Mouse (Mus musculus) liver, embryonic 16.5 days (tissue): ENCODE data around the gene Runx2. TPM values are rescaled to one million over a fixed set of nuclear protein-coding genes. Genes with fewer than 3 reads are reported as not detected.

ENCODE experiments used
- ATAC-seq: fragments of 200-750 bp; cut with Nextera tagmentation; 2 replicates; pipeline ENCODE4 v1.8.0; 2017; ENCODE audit warnings: low read depth, mild to moderate bottlenecking, moderate number of reproducible peaks, moderate library complexity
- H3K27ac ChIP-seq: fragments of 300-500 bp; sonication (generic); 2 replicates; pipeline ENCODE4 v1.5.1; 2014; ENCODE audit warnings: mild to moderate bottlenecking, low read length
- H3K27me3 ChIP-seq: fragments of 300-500 bp; sonication (generic); 2 replicates; pipeline ENCODE4 v1.6.1; 2014; ENCODE audit warnings: low read depth, low read length, mixed read lengths; ENCODE audit not compliant: control insufficient read depth, insufficient read depth
- H3K36me3 ChIP-seq: fragments of 300-500 bp; sonication (generic); 2 replicates; pipeline ENCODE4 v1.6.1; 2014; ENCODE audit warnings: mild to moderate bottlenecking; ENCODE audit not compliant: control insufficient read depth, insufficient read depth
- H3K4me1 ChIP-seq: fragments of 300-500 bp; sonication (generic); 2 replicates; pipeline ENCODE4 v1.6.1; 2014; ENCODE audit warnings: low read depth, low read length, mixed read lengths; ENCODE audit not compliant: control insufficient read depth
- H3K4me2 ChIP-seq: fragments of 300-500 bp; sonication (generic); 2 replicates; pipeline ENCODE4 v1.6.1; 2014; ENCODE audit warnings: low read depth, low read length, mixed read lengths
- H3K4me3 ChIP-seq: fragments of 300-500 bp; sonication (generic); 2 replicates; pipeline ENCODE4 v1.5.1; 2014; ENCODE audit warnings: low read depth, mild to moderate bottlenecking, low read length
- H3K9ac ChIP-seq: fragments of 300-500 bp; sonication (generic); 2 replicates; pipeline ENCODE4 v1.6.1; 2014; ENCODE audit warnings: low read depth, low read length
- H3K9me3 ChIP-seq: fragments of 300-500 bp; sonication (generic); replicated peaks from 2 replicates; pipeline ENCODE4 v1.6.1; 2016; ENCODE audit warnings: low read length; ENCODE audit not compliant: control insufficient read depth
- WGBS: fragments of 180-500 bp; shearing (Covaris S2); extraction: QIAGEN DNeasy Blood & Tissue Kit; methylation state at CpG from one replicate; pipeline ENCODE4 v1.1.7; 2014; ENCODE audit not compliant: insufficient replicate concordance; 5-methylcytosine and 5-hydroxymethylcytosine counted together
- polyA plus RNA-seq: library from polyadenylated mRNA; unstranded; fragments of >200 nt; fragmentation: Nextera tagmentation; extraction: Ambion mirVana; gene quantifications from 2 replicates; pipeline ENCODE4 v1.2.1, GENCODE M21; 2015

Gene Runx2
- polyA plus RNA-seq, 1 experiment from 2014 or later, result 0.64 TPM

- no peak for ATAC-seq
These were observed 312.4 kb downstream of the Runx2 start for GRCm38 (mm10) chr17:44502176-44502575.

GRCm38 (mm10) chr17:44500306-44500899 lies 314.2 kb downstream of the Runx2 start:
- Histone ChIP-seq H3K4me2 (no peak overlapping the region), H3K9ac (no peak overlapping the region), H3K4me3 (no peak overlapping the region), H3K36me3 (no peaks in the 10 kb centered on the region), H3K27me3 (no peaks in the 10 kb centered on the region), H3K27ac (no peak overlapping the region), H3K9me3 (no peaks in the 10 kb centered on the region), H3K4me1 (no peaks in the 10 kb centered on the region)
- ATAC-seq, result no peak
- WGBS, result 69% methylated on average over 11 of the region's 11 CpGs

More at GRCm38 (mm10) chr17:44502176-44502575, 312.4 kb downstream of the Runx2 start:
- H3K9me3 ChIP-seq, result no peaks in the 10 kb centered on the region
- H3K36me3 ChIP-seq, result no peaks in the 10 kb centered on the region
- no peak overlapping the region for H3K9ac ChIP-seq
- no peaks in the 10 kb centered on the region for H3K27me3 ChIP-seq
- H3K27ac ChIP-seq, result no peak overlapping the region
- H3K4me1 ChIP-seq, result no peaks in the 10 kb centered on the region
- no peak overlapping the region for H3K4me3 ChIP-seq
- no peak overlapping the region for H3K4me2 ChIP-seq
- 80% methylated on average over 5 of the region's 5 CpGs for WGBS

- H3K9me3 ChIP-seq, result no peaks in the 10 kb centered on the region
- no peak for ATAC-seq
- no peak overlapping the region for H3K4me3 ChIP-seq
- no peaks in the 10 kb centered on the region for H3K4me1 ChIP-seq
- no peak overlapping the region for H3K4me2 ChIP-seq
- H3K36me3 ChIP-seq, result no peaks in the 10 kb centered on the region
- no peak overlapping the region for H3K27ac ChIP-seq
- H3K27me3 ChIP-seq, result no peaks in the 10 kb centered on the region
- WGBS, result 40% methylated on average over 11 of the region's 11 CpGs
- H3K9ac ChIP-seq, result no peak overlapping the region
These were observed 324.3 kb downstream of the Runx2 start for GRCm38 (mm10) chr17:44490164-44490794.

GRCm38 (mm10) chr17:44489346-44489745 lies 325.3 kb downstream of the Runx2 start:
- H3K27me3 ChIP-seq, result no peaks in the 10 kb centered on the region
- no peaks in the 10 kb centered on the region for H3K36me3 ChIP-seq
- no peak overlapping the region for H3K4me3 ChIP-seq
- no peak overlapping the region for H3K9ac ChIP-seq
- H3K27ac ChIP-seq, result no peak overlapping the region
- no peaks in the 10 kb centered on the region for H3K4me1 ChIP-seq
- 67% methylated on average over 6 of the region's 6 CpGs for WGBS
- no peak for ATAC-seq
- no peak overlapping the region for H3K4me2 ChIP-seq
- H3K9me3 ChIP-seq, result no peaks in the 10 kb centered on the region

GRCm38 (mm10) chr17:44487514-44488244 lies 326.9 kb downstream of the Runx2 start:
- WGBS, result 70% methylated on average over 10 of the region's 10 CpGs
- no peaks in the 10 kb centered on the region for H3K27me3 ChIP-seq
- H3K27ac ChIP-seq, result no peak overlapping the region
- no peak overlapping the region for H3K4me2 ChIP-seq
- ATAC-seq, result no peak
- no peaks in the 10 kb centered on the region for H3K9me3 ChIP-seq
- no peaks in the 10 kb centered on the region for H3K36me3 ChIP-seq
- H3K9ac ChIP-seq, result no peak overlapping the region
- H3K4me1 ChIP-seq, result no peaks in the 10 kb centered on the region
- no peak overlapping the region for H3K4me3 ChIP-seq

- Histone ChIP-seq H3K27me3 (no peaks in the 10 kb centered on the region), H3K9me3 (no peaks in the 10 kb centered on the region), H3K36me3 (no peaks in the 10 kb centered on the region), H3K27ac (no peak overlapping the region), H3K9ac (no peak overlapping the region), H3K4me3 (no peak overlapping the region), H3K4me1 (no peaks in the 10 kb centered on the region), H3K4me2 (no peak overlapping the region)
- 66% methylated on average over 5 of the region's 5 CpGs for WGBS
- ATAC-seq, result no peak
These were observed 329.3 kb downstream of the Runx2 start for GRCm38 (mm10) chr17:44485337-44485736.

GRCm38 (mm10) chr17:44479918-44480317 lies 334.7 kb downstream of the Runx2 start:
- no peak overlapping the region for H3K27ac ChIP-seq

GRCm38 (mm10) chr17:44479491-44479890 lies 335.1 kb downstream of the Runx2 start:
- Histone ChIP-seq H3K9me3 (no peaks in the 10 kb centered on the region), H3K27me3 (no peaks in the 10 kb centered on the region), H3K27ac (no peak overlapping the region), H3K36me3 (no peaks in the 10 kb centered on the region), H3K9ac (no peak overlapping the region), H3K4me2 (no peak overlapping the region), H3K4me1 (no peaks in the 10 kb centered on the region), H3K4me3 (no peak overlapping the region)
- 50% methylated on average over 4 of the region's 4 CpGs for WGBS
- no peak for ATAC-seq

More at GRCm38 (mm10) chr17:44479918-44480317, 334.7 kb downstream of the Runx2 start:
- Histone ChIP-seq H3K4me3 (no peak overlapping the region), H3K27me3 (no peaks in the 10 kb centered on the region), H3K36me3 (no peaks in the 10 kb centered on the region), H3K4me1 (no peaks in the 10 kb centered on the region), H3K9me3 (no peaks in the 10 kb centered on the region), H3K9ac (no peak overlapping the region), H3K4me2 (no peak overlapping the region)
- 49% methylated on average over 5 of the region's 5 CpGs for WGBS
- no peak for ATAC-seq

GRCm38 (mm10) chr17:44475910-44476309 lies 338.7 kb downstream of the Runx2 start:
- Histone ChIP-seq H3K9me3 (no peaks in the 10 kb centered on the region), H3K36me3 (no peaks in the 10 kb centered on the region), H3K9ac (no peak overlapping the region), H3K4me3 (no peak overlapping the region), H3K4me2 (no peak overlapping the region), H3K4me1 (no peaks in the 10 kb centered on the region), H3K27ac (no peak overlapping the region), H3K27me3 (no peaks in the 10 kb centered on the region)
- WGBS, result 70% methylated on average over 8 of the region's 8 CpGs
- no peak for ATAC-seq
